Mouse (Mus musculus) layer of hippocampus, postnatal 25 days (tissue): ENCODE measurements at regions not wholly inside any gene's neighbourhood (a gene's known extent, or its start where the extent isn't known, plus 50 kb on each side); places are given as distances from the start of the nearest gene placed in this dataset.
A peak's percentile ranks its signal among the peaks of the same experiment; 100 is the strongest.

Source experiments
- DNase-seq, 2 experiments: peaks; one replicate each; pipeline ENCODE4 v3.0.0; 2022; ENCODE audit warnings: mixed read lengths in 2 of 2, low spot score in 1 of 2; ENCODE audit errors: extremely low spot score in 1 of 2

- DNase-seq = no peak
Observed at GRCm38 (mm10) chr2:72749495-72749894, 230.8 kb downstream of the Sp3 start.

GRCm38 (mm10) chr2:72751441-72751840 is 228.8 kb downstream of the Sp3 start:
- no peak for DNase-seq

- DNase-seq = no peak
Observed at GRCm38 (mm10) chr2:72752624-72753176, 227.5 kb downstream of the Sp3 start.

GRCm38 (mm10) chr2:72753788-72754713 is 226.2 kb downstream of the Sp3 start:
- no peak for DNase-seq

- DNase-seq = no peak
Observed at GRCm38 (mm10) chr2:72763454-72763853, 216.8 kb downstream of the Sp3 start.

- DNase-seq = no peak
Observed at GRCm38 (mm10) chr2:72769030-72769630, 211.1 kb downstream of the Sp3 start.

GRCm38 (mm10) chr2:72773401-72773800 is 206.8 kb downstream of the Sp3 start:
- no peak for DNase-seq

- no peak for DNase-seq
Observed at GRCm38 (mm10) chr2:72777330-72777729, 202.9 kb downstream of the Sp3 start.

- no peak for DNase-seq
Observed at GRCm38 (mm10) chr2:72777806-72778510, 202.3 kb downstream of the Sp3 start.

GRCm38 (mm10) chr2:72779268-72780163 is 200.7 kb downstream of the Sp3 start:
- DNase-seq = no peak

GRCm38 (mm10) chr2:72781369-72782275 is 198.6 kb downstream of the Sp3 start:
- peak; percentile 36 to 42 for DNase-seq

GRCm38 (mm10) chr2:72782355-72782754 is 197.9 kb downstream of the Sp3 start:
- DNase-seq = no peak

GRCm38 (mm10) chr2:72785365-72786043 is 194.7 kb downstream of the Sp3 start:
- no peak for DNase-seq

GRCm38 (mm10) chr2:72786044-72786737 is 194.1 kb downstream of the Sp3 start:
- no peak for DNase-seq

- no peak for DNase-seq
Observed at GRCm38 (mm10) chr2:72787616-72788015, 192.6 kb downstream of the Sp3 start.

GRCm38 (mm10) chr2:72791496-72791895 is 188.8 kb downstream of the Sp3 start:
- DNase-seq = no peak

- DNase-seq = no peak
Observed at GRCm38 (mm10) chr2:72793424-72793823, 186.8 kb downstream of the Sp3 start.

GRCm38 (mm10) chr2:72794501-72794900 is 185.7 kb downstream of the Sp3 start:
- DNase-seq = no peak
